ENCODE assay signal across 8 mouse cellular contexts in genomic region chr10:80348244-80348781, GRCm38 (mm10). TPM values are rescaled to one million over a fixed set of nuclear protein-coding genes. Genes with fewer than 3 reads are reported as not detected.
A peak's percentile ranks its signal among the peaks of the same experiment; 100 is the strongest.
DNase-seq lines count a peak whose midpoint lies in the region; ATAC-seq lines count a peak whose summit lies in the region.

Gene Adamtsl5 (minus strand): TSS chr10:80348412.

- H3K27me3 ChIP-seq in embryonic facial prominence, embryonic 12.5 days: peaks cover 98% of the 10 kb centered on the region
- H3K27me3 ChIP-seq in heart, embryonic 10.5 days (ENCODE audit: insufficient read depth, poor library complexity, severe bottlenecking): peaks cover 100% of the 10 kb centered on the region
- peaks cover 50% of the 10 kb centered on the region for H3K27me3 ChIP-seq in stomach, embryonic 14.5 days (ENCODE audit: control insufficient read depth, insufficient read depth, low read length)

- ATAC-seq in embryonic facial prominence, embryonic 12.5 days (ENCODE audit: insufficient number of reproducible peaks, insufficient read depth, low FRiP score, low TSS enrichment): no peak
- ATAC-seq in megakaryocyte progenitor cell, adult 5-6 weeks (replicated peaks; ENCODE audit: poor library complexity): peak; percentile 36
- ATAC-seq in stomach, embryonic 14.5 days (ENCODE audit: insufficient number of reproducible peaks, insufficient read depth, low FRiP score, low read depth): peak; percentile 9; the same call in 1 of the 2 replicates

- peak within 1 kb of the TSS; percentile 22 for H3K4me3 ChIP-seq in embryonic facial prominence, embryonic 12.5 days
- H3K4me3 ChIP-seq in heart, embryonic 10.5 days: peak within 1 kb of the TSS; percentile 55
- H3K4me3 ChIP-seq in stomach, embryonic 14.5 days (ENCODE audit: low read depth, low read length): peak within 1 kb of the TSS; percentile 34

- no peaks in the 10 kb centered on the region for H3K9me3 ChIP-seq in embryonic facial prominence, embryonic 12.5 days
- no peaks in the 10 kb centered on the region for H3K9me3 ChIP-seq in heart, embryonic 10.5 days
- no peaks in the 10 kb centered on the region for H3K9me3 ChIP-seq in stomach, embryonic 14.5 days (ENCODE audit: control insufficient read depth, low read depth, low read length)

- H3K4me1 ChIP-seq in embryonic facial prominence, embryonic 12.5 days: peaks cover 23% of the 10 kb centered on the region
- peaks cover 56% of the 10 kb centered on the region for H3K4me1 ChIP-seq in heart, embryonic 10.5 days
- H3K4me1 ChIP-seq in stomach, embryonic 14.5 days (ENCODE audit: control insufficient read depth, insufficient read depth, low read length): peaks cover 33% of the 10 kb centered on the region; the same call in 1 of the 2 replicates

- H3K9ac ChIP-seq in embryonic facial prominence, embryonic 12.5 days: peak within 1 kb of the TSS; percentile 27; the same call in 1 of the 2 replicates
- H3K9ac ChIP-seq in stomach, embryonic 14.5 days (replicated peaks; ENCODE audit: low read depth, low read length): peak within 1 kb of the TSS; percentile 25; the same call in 1 of the 2 replicates

- H3K27ac ChIP-seq in embryonic facial prominence, embryonic 12.5 days: no peak within 1 kb of the TSS
- H3K27ac ChIP-seq in heart, embryonic 10.5 days: peak within 1 kb of the TSS; percentile 17
- H3K27ac ChIP-seq in stomach, embryonic 14.5 days (ENCODE audit: low read length): peak within 1 kb of the TSS; percentile 44; the same call in 1 of the 2 replicates

- no peaks in the 10 kb centered on the region for H3K36me3 ChIP-seq in embryonic facial prominence, embryonic 12.5 days
- no peaks in the 10 kb centered on the region for H3K36me3 ChIP-seq in heart, embryonic 10.5 days
- no peaks in the 10 kb centered on the region for H3K36me3 ChIP-seq in stomach, embryonic 14.5 days (ENCODE audit: control insufficient read depth, insufficient read depth, low read length)

- peak; percentile 83 to 85 for DNase-seq in B cell, adult 2 months
- DNase-seq in R1 (ENCODE audit: low read depth, low spot score): peak; percentile 75
- peak; percentile 85 for DNase-seq in heart, embryonic 10.5 days (ENCODE audit: low spot score)
- peak; percentile 33 to 70 for DNase-seq in kidney, postnatal 25 days
- no peak for DNase-seq in layer of hippocampus, postnatal 14 days (ENCODE audit: low spot score in 2 of 2)

- WGBS in embryonic facial prominence, embryonic 12.5 days: 1% methylated on average over 42 of the region's 42 CpGs
- 1% methylated on average over 42 of the region's 42 CpGs for WGBS in heart, embryonic 10.5 days
- 1% methylated on average over 40 of the region's 42 CpGs for WGBS in stomach, embryonic 14.5 days

- peak within 1 kb of the TSS; percentile 43 for H3K4me2 ChIP-seq in embryonic facial prominence, embryonic 12.5 days (replicated peaks)
- peak within 1 kb of the TSS; percentile 57 for H3K4me2 ChIP-seq in stomach, embryonic 14.5 days (replicated peaks; ENCODE audit: low read depth, low read length)

RNA-seq across cellular contexts. Expression of gene Adamtsl5, which starts in this region (rescaled TPM):
- 1.0 and 2.2 TPM in 2 replicates for polyA plus RNA-seq in embryonic facial prominence, embryonic 12.5 days (2016; fragmentation: Nextera tagmentation; extraction: Ambion mirVana)
- 1.3 and 1.9 TPM in 2 replicates for polyA plus RNA-seq in heart, embryonic 10.5 days (2016; fragmentation: Nextera tagmentation; extraction: Ambion mirVana)
- 0.15 and 0.25 TPM in 2 replicates for total RNA-seq in megakaryocyte progenitor cell, adult 5-6 weeks (2015)
- 0.20 and 0.46 TPM in 2 replicates for total RNA-seq in megakaryocyte progenitor cell, adult 5-6 weeks (2017)
- 13.6 and 13.8 TPM in 2 replicates for polyA plus RNA-seq in stomach, embryonic 14.5 days (2014; fragmentation: Nextera tagmentation; extraction: Ambion mirVana)
- 1 to 10 TPM; 2.0 to 2.8 TPM for total RNA-seq in layer of hippocampus, postnatal 14 days (2021)

Comparison
In these comparisons a context has a peak if more than half of its experiments do, and no peak if none do; other contexts are left out.
1. Peak in ATAC-seq in megakaryocyte progenitor cell, adult 5-6 weeks; RNA of the gene not detected or under 1 TPM.
2. DNase-seq: peak in B cell, adult 2 months (2 of 2), R1 (single experiment), heart, embryonic 10.5 days (single experiment) and kidney, postnatal 25 days (2 of 2); none in layer of hippocampus, postnatal 14 days (0 of 2).
3. Peak in every context shown above with its lines, with median percentiles within 50 percentile points of each other: H3K4me3 ChIP-seq.